Mouse (Mus musculus): ENCODE data around the gene Gna15.

The Gna15 gene

GRCm38 (mm10) chr10:81553807-81554755 is 30.1 kb upstream of the Gna15 start:
- DNase-seq (ENCODE audit: low spot score in 2 of 2) = peak in 1 of 2 experiments; percentile 44

GRCm38 (mm10) chr10:81553232-81553631 is 29.2 kb upstream of the Gna15 start:
- peak in 1 of 2 experiments; percentile 42 for DNase-seq (ENCODE audit: low spot score in 2 of 2)

DNA sequence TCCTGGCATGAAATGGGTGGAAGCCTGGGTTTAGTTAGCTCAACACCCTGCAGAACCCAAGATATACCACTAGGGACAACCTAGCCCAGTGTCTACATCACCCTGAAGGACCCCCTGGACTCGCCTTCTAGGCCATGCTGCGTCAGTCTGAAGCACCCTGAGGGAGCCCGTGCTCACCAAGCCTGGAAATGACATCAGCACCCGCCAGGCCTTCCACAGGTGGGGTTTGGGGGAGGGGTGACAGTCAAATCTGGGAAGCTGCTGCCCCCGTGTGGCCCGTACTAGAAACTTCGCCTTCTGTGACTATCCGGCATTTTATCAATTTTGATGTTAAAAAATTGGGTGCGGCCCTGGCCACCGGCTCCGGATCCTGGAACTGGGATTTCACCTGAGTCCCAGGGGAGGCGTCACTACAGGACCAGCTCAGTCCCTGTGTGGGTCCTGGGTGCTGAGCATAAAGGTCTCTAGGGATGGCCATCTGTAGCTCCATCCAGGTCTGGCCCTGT is 27.6 kb upstream of the Gna15 start:
- peak; percentile 92 to 93 for DNase-seq (ENCODE audit: low spot score in 2 of 2)

GRCm38 (mm10) chr10:81550257-81550656 is 26.2 kb upstream of the Gna15 start:
- peak in 1 of 2 experiments; percentile 49 for DNase-seq (ENCODE audit: low spot score in 2 of 2)

DNA sequence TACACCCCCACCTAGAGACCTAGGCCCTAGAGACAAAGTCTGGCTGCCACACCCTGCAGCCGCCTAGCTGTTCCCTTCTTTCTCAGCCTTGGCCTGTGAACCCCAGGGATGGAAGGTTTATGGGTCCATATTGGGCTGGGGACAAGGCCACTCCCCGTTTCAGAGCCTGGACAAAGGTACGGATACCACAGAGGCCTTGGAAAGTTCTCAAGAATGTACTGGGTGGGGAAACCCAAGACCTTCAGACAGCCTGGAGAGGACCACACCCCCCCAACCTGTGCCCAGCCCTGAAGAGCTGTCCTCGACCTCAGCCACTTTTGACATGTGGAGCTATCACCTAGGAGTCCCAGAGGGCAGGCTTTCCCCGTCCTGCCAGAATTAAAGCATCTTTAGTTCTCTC is 24.9 kb upstream of the Gna15 start:
- no peak for DNase-seq (ENCODE audit: low spot score in 2 of 2)

DNA sequence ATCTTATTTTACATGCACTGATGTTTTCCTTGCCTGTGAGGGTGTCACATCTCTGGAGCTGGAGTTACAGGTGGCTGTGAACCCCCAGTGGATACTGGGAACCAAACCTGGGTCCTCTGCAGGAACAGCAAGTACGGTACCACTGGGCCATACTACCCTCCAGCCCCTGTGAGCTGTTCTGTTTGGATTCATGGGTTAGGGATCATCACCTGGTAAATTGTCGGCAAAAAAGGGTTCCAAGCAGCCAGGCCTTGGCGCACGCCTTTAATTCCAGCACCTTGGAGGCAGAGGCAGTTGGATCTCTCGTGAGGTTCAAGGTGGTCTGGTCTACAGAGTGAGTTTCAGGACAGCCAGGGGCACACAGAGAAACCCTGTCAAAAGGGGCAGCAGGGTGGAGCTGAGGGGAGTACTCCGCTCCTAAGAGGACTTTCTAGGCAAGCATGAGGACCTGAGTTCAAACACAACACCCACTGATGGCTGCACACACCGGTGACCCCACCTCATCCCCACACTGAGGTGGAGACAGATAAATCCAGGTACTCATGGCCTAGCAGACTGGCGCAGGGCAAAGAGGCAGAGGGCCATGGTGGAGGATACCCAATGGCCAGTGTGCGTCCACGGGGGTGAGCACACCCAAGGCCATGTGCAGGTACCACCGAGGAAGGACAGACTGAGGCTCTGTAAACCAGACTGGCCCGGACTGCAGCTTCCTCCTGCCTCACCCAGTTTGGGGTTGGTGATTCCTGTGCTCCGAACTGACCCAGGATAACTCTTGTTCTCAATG is 23.0 kb upstream of the Gna15 start:
- no peak for DNase-seq (ENCODE audit: low spot score in 2 of 2)

- no peak for DNase-seq (ENCODE audit: low spot score in 2 of 2)
Observed at GRCm38 (mm10) chr10:81546332-81546731, 22.3 kb upstream of the Gna15 start.

DNA sequence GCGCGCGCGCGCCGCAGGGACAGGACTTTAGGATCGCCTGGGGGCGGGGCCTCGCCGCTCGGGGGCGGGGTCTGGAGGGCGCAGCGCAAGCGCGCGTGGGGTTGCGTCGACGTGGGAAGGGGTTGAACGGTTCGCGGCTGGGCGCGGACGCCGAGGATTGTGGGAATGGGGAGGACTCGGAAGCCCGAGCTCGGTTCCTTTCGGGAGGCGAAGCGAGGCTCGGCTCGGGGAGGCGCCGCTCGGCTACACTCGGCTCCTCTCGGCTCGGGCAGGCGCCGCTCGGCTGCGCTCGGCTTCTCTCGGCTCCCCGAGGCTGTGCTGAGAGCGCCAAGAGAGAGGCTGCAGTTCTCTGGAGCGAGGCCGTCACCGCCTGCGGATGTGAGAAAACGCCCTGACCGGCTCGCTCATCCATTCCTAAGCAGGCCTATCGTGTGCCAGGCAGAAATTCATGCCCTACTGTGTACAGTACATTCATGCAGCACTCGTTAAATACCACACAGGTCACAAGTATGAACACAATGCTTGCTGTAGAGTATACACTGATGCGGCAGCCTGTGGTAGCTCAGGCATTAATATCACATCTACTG is 21.2 kb upstream of the Gna15 start, which contains the start of gene Gna11:
Gna11 (minus strand) TSS at position 30 of the 587 bp plus-strand sequence.
- DNase-seq (ENCODE audit: low spot score in 2 of 2) = peak; percentile 99 to 100

DNA sequence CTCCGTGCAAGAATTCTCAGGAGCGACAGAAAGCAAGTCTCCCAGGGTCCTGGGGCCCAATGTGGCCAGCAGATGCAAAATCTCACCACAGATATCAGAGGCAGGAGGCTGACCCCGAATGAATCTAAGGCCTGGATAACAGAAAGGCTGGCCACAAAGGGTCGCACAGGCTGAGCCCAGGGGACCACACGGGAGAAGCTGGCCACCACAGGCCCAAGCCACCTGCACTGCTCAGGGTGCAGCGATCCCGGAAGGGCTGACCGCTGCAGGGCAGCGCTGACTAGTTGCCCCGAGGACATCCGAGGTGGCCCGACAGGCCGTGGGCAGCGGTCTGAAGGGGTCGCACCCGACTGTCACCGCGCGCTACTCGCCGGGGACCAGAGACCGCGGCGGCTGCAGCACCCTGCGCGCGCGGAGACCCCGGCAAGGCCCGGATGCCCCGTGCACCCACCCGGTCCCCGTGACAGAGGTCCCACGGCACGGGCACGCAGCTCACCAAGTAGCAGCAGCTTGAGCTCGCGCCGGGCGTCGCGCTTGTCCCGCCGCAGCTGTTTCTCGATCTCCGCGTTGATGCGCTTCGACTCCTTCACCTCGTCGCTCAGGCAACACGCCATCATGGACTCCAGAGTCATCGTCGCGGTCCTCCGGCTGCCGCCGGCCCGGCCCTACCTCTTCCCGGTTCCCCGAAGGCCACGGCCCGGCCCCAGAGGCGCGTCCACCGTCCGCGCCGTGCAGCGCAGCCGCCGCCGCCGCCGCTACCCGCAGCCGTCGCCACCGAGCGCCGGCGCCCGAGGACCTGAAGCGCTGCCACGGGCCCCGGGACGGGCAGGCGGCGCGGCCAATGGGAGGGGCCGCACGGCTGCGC is 20.5 kb upstream of the Gna15 start:
- peak in 1 of 2 experiments; percentile 50 for DNase-seq (ENCODE audit: low spot score in 2 of 2)

GRCm38 (mm10) chr10:81543633-81544032 is 19.6 kb upstream of the Gna15 start:
- no peak for DNase-seq (ENCODE audit: low spot score in 2 of 2)

- DNase-seq (ENCODE audit: low spot score in 2 of 2) = no peak
Observed at GRCm38 (mm10) chr10:81542727-81543460, 18.9 kb upstream of the Gna15 start.

DNA sequence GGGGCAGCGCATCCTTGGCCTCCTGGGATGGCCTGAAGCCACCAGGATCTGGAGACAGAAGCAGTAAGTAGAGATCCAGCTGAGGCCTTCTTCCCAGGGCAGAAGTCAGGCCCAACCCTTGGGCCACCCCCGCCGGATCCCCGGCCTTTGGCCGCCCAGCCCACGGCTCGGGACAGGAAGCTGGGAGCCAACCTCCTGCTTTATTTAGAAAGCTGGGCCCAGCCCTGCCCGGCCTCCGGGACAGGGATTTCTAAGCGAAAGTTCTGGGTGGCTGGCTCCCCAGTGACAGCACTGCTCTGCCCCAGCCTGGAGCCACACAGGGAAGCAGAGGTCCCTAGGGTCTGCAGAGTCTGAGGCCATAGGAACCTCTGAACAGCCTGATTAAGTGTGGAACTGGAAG is 17.8 kb upstream of the Gna15 start:
- DNase-seq (ENCODE audit: low spot score in 2 of 2) = no peak

GRCm38 (mm10) chr10:81541363-81541762 is 17.3 kb upstream of the Gna15 start:
- DNase-seq (ENCODE audit: low spot score in 2 of 2) = no peak

- no peak for DNase-seq (ENCODE audit: low spot score in 2 of 2)
Observed at GRCm38 (mm10) chr10:81538321-81539048, 14.5 kb upstream of the Gna15 start.

DNA sequence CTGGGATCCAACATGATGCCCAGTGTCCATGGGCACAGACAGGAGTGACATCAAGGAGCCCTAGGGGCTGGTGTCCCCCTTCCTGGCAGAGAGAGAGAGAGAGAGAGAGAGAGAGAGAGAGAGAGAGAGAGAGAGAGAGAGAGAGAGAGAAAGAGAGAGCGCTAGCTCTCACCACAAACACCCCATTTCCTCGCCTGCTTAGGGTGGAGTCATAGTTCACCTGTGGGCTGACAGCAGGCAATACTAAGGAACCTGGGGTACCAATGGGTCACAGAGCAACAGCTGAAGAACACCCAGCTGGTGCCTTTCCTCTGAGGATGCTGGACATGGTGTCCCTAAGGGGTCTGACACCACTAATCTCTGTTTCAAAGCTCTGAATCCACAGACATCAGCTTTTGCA is 13.4 kb upstream of the Gna15 start:
- DNase-seq (ENCODE audit: low spot score in 2 of 2) = no peak

DNA sequence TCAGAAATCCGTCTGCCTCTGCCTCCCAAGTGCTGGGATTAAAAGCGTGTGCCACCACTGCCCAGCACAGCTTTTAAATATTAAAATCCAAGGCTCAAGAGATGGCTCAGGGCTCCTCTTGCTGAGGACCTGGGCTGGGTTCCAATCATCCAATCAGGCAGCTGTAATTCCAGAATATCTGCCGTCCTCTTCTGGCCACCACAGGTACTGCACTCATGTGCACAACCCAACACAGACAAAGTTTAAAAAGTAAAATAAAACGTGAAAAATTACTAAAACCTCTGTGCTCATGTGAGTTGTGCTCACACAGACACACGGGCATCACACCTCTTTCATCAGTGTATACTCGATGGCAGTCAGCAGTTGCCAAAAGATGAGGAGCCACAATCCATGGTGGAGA is 12.7 kb upstream of the Gna15 start:
- DNase-seq (ENCODE audit: low spot score in 2 of 2) = no peak

GRCm38 (mm10) chr10:81534826-81535225 is 10.8 kb upstream of the Gna15 start:
- no peak for DNase-seq (ENCODE audit: low spot score in 2 of 2)

GRCm38 (mm10) chr10:81526779-81527178 is 2.8 kb upstream of the Gna15 start:
- peak; percentile 64 to 75 for DNase-seq (ENCODE audit: low spot score in 2 of 2)

DNA sequence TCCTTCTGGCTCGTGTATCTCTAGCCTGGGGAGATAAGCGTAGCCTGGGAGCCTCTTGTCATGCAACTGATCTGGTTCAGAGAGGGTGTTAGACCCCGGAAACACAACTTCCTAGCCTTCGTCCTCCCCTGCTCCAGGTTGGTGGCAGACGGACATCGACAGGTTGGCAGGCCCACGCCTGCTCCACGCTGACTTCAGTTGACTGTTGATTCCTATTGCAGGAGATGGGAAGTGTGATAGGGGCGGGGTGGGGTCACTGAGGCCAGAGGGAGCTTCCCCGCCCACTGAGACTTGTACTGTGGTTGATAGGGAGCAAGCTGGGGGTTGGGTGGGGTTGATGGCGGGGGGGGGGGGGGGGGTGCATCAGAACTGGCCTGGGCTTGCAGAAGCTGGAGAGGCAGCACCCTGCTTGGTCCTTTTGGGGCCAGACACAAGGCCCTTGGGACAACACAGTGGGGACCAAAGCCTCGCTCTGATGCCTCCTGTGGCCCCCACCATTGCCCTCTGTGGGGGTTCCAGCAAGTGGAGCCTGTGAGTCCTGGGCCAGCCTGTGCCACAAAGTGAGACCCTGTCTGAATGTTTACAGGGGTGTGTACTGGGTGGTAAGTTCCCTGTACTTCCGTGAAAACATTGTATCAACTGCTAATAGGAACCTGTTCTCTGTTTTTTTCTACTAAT is 1.1 kb upstream of the Gna15 start:
- no peak for DNase-seq (ENCODE audit: low spot score in 2 of 2)
